Mouse (Mus musculus): ENCODE data around the gene Paics.

DNA sequence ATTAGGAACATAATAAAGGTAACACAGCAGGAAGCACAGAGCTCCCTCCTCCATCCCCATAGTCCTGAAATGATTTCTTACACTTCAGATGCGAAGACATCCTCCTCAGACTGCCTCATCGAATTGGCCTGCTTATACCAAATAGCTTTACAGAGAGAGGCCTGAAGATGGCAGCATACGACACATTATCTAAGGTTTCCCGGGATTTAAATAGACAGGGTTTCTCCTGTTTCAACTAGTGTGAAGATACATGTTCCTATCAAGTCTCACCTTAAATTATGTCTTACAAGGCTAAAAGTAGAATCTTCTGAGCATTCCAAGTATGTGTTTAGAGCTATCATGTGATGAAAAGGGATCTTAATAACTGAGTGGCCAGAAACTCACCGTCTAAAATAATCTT is 47.3 kb downstream of the Paics start:
- no peak for TF ChIP-seq EP300 (IDR thresholded peaks at IDR 0.05; ENCODE audit: insufficient read depth, low read depth, low read length)
- no peak for TF ChIP-seq POLR2A (IDR thresholded peaks at IDR 0.05; ENCODE audit: insufficient read depth, low read depth, low read length)
- TF ChIP-seq CTCF (IDR thresholded peaks at IDR 0.05), result peak; percentile 66

Data from heart, adult 2 months (tissue).